Mouse (Mus musculus) layer of hippocampus, postnatal 25 days (tissue): ENCODE data around the gene Tmprss3. TPM values are rescaled to one million over a fixed set of nuclear protein-coding genes. Genes with fewer than 3 reads are reported as not detected.

Experiments
- DNase-seq, 2 experiments: peaks; one replicate each; pipeline ENCODE4 v3.0.0; 2022; ENCODE audit warnings: mixed read lengths in 2 of 2, low spot score in 1 of 2; ENCODE audit errors: extremely low spot score in 1 of 2
- total RNA-seq, 2 experiments: library from RNA; stranded (reverse); gene quantifications; 2 replicates each; pipeline ENCODE4 v1.2.3; 2021

Gene Tmprss3
- total RNA-seq, 2 experiments from 2014 or later, result not detected

GRCm38 (mm10) chr17:31144040-31145037, 54.4 kb downstream of the Tmprss3 start, which contains the start of gene Tff2:
Gene Tff2 (minus strand): TSS chr17:31144282.
- no peak for DNase-seq

- DNase-seq, result no peak
Observed at GRCm38 (mm10) chr17:31142116-31142515, 56.7 kb downstream of the Tmprss3 start.

- DNase-seq, result peak in 1 of 2 experiments; percentile 38
Observed at GRCm38 (mm10) chr17:31138398-31138797, 60.4 kb downstream of the Tmprss3 start.

GRCm38 (mm10) chr17:31136821-31137220, 62.0 kb downstream of the Tmprss3 start:
- no peak for DNase-seq

GRCm38 (mm10) chr17:31136291-31136690, 62.5 kb downstream of the Tmprss3 start:
- no peak for DNase-seq

GRCm38 (mm10) chr17:31134913-31135312, 63.9 kb downstream of the Tmprss3 start:
- DNase-seq, result no peak

DNA sequence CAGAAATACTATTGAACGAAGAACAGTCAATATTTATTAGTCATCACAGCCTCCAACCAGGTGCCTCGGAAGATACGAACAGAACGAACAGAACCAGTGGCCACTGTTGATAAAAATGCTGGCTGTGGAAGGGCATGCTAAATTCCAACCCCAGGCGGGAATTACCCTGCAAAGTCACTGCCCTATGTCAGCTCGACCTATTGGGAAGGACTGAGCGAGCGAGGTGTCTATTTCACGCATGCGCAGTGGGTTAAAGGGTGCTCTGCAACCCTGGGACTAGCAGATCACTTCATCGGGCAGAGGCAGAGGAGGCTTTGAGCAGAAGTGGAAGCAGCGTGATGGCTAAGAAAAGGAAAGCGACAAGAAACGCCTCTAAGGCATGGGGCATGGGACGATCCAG, 65.0 kb downstream of the Tmprss3 start:
- no peak for DNase-seq

- no peak for DNase-seq
Observed at GRCm38 (mm10) chr17:31131269-31131821, 67.4 kb downstream of the Tmprss3 start.

- no peak for DNase-seq
Observed at GRCm38 (mm10) chr17:31129452-31129851, 69.3 kb downstream of the Tmprss3 start, which contains the start of gene Tff3. Gene Tff3 (minus strand): TSS chr17:31129646.

Other genes with a start within 250 kb of the Tmprss3 start
- gene Umodl1, start 244.3 kb downstream of the Tmprss3 start, total RNA-seq, result under 1 TPM; 0.38 to 0.49 TPM
- 10 to 100 TPM; 54.2 to 60.3 TPM for gene Abcg1, start 141.3 kb downstream of the Tmprss3 start, total RNA-seq
- not detected for gene Tff3, start 69.3 kb downstream of the Tmprss3 start, total RNA-seq
- gene Tff2, start 54.7 kb downstream of the Tmprss3 start, total RNA-seq, result not detected
- gene Tff1, start 33.7 kb downstream of the Tmprss3 start, total RNA-seq, result not detected
- gene Ubash3a, start 8.9 kb upstream of the Tmprss3 start, total RNA-seq, result under 1 TPM; 0.38 to 0.91 TPM
- gene Rsph1, start 78.4 kb upstream of the Tmprss3 start, total RNA-seq, result 10 to 100 TPM; 13.8 to 14.2 TPM
- gene Slc37a1, start 87.8 kb upstream of the Tmprss3 start, total RNA-seq, result 1 to 10 TPM; 5.5 to 8.0 TPM
- gene Pde9a, start 187.2 kb upstream of the Tmprss3 start, total RNA-seq, result 10 to 100 TPM; 24.9 to 30.7 TPM